Mouse (Mus musculus) limb, embryonic 12.5 days (tissue): ENCODE results near the gene Pdzd2. TPM values are rescaled to one million over a fixed set of nuclear protein-coding genes. Genes with fewer than 3 reads are reported as not detected.

Source experiments
- ATAC-seq: fragments of 200-750 bp; cut with Nextera tagmentation; 2 replicates; pipeline ENCODE4 v1.8.0; 2017; ENCODE audit warnings: low read depth, moderate TSS enrichment; ENCODE audit not compliant: insufficient number of reproducible peaks, insufficient read depth, low FRiP score, low TSS enrichment
- H3K27ac ChIP-seq: fragments of 300-500 bp; sonication (generic); 2 replicates; pipeline ENCODE4 v1.5.1; 2016; ENCODE audit warnings: mild to moderate bottlenecking, moderate library complexity
- H3K27me3 ChIP-seq: fragments of 300-500 bp; sonication (generic); 2 replicates; pipeline ENCODE4 v1.6.1; 2016; ENCODE audit warnings: mild to moderate bottlenecking, moderate library complexity
- H3K36me3 ChIP-seq: fragments of 300-500 bp; sonication (generic); 2 replicates; pipeline ENCODE4 v1.6.1; 2016; ENCODE audit warnings: mild to moderate bottlenecking, moderate library complexity
- H3K4me1 ChIP-seq: fragments of 300-500 bp; sonication (generic); replicated peaks from 2 replicates; pipeline ENCODE4 v1.6.1; 2016
- H3K4me2 ChIP-seq: fragments of 300-500 bp; sonication (generic); 2 replicates; pipeline ENCODE4 v1.6.1; 2016; ENCODE audit warnings: mild to moderate bottlenecking, moderate library complexity
- H3K4me3 ChIP-seq: fragments of 300-500 bp; sonication (generic); replicated peaks from 2 replicates; pipeline ENCODE4 v1.5.1; 2016; ENCODE audit warnings: mild to moderate bottlenecking
- H3K9ac ChIP-seq: fragments of 300-500 bp; sonication (generic); replicated peaks from 2 replicates; pipeline ENCODE4 v1.6.1; 2016; ENCODE audit warnings: mild to moderate bottlenecking, moderate library complexity
- H3K9me3 ChIP-seq: fragments of 300-500 bp; sonication (generic); 2 replicates; pipeline ENCODE4 v1.6.1; 2016; ENCODE audit warnings: mild to moderate bottlenecking, moderate library complexity
- WGBS: fragments of 180-500 bp; shearing (Covaris S2); methylation state at CpG from one replicate; pipeline ENCODE4 v1.1.7; 2016; 5-methylcytosine and 5-hydroxymethylcytosine counted together
- polyA plus RNA-seq: library from polyadenylated mRNA; unstranded; fragments of >200 nt; fragmentation: Nextera tagmentation; extraction: Ambion mirVana; gene quantifications from 2 replicates; pipeline ENCODE4 v1.2.1, GENCODE M21; 2016

Gene Pdzd2
- polyA plus RNA-seq, 1 experiment from 2014 or later: 32.5 TPM

DNA sequence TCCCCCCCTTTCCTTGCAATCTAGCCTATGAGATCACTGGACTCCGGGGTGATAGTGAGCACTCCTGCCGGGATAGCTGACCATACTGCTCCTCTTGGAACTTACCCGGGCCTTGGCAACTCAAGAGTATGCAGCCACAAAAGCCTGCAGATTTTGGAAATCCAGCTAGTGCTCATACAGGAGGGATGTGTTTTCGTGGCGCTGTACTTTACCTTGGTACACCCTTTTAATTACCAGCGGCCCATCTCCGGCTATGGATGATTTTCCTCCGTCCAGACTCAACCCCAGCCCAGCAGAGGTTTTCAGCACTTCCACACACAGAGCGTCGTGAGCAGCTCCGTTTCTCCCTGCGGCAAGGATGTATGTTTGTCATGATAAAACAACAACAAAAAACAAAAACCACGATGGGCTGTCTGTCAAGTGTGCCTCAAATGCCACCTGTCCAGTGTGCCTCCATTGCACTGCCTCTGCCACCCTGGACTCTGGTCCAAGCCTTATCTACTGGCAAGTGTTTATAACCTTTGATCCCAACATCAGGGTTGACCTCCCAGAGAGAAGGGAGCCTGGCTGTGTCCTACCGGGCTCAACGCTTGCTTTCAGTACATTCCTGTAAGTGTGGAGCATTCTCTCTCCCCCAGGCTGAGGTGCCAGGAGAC is 374.2 kb downstream of the Pdzd2 start:
- WGBS: 83% methylated on average over 15 of the region's 15 CpGs

GRCm38 (mm10) chr15:12364096-12364495 is 375.6 kb downstream of the Pdzd2 start:
- H3K36me3 ChIP-seq: peaks cover 37% of the 10 kb centered on the region
- no peak overlapping the region for H3K4me3 ChIP-seq
- WGBS: 84% methylated on average over 4 of the region's 4 CpGs
- peaks cover 11% of the 10 kb centered on the region; the same call in 1 of the 2 replicates for H3K4me1 ChIP-seq
- no peaks in the 10 kb centered on the region for H3K9me3 ChIP-seq
- ATAC-seq: no peak
- no peaks in the 10 kb centered on the region for H3K27me3 ChIP-seq
- no peak overlapping the region for H3K4me2 ChIP-seq
- H3K27ac ChIP-seq: no peak overlapping the region
- no peak overlapping the region for H3K9ac ChIP-seq

More for the DNA sequence above, 374.2 kb downstream of the Pdzd2 start:
- Histone ChIP-seq H3K27ac (no peak overlapping the region), H3K4me2 (no peak overlapping the region), H3K9ac (no peak overlapping the region), H3K4me1 (peaks cover 7% of the 10 kb centered on the region; the same call in 1 of the 2 replicates), H3K4me3 (no peak overlapping the region), H3K27me3 (no peaks in the 10 kb centered on the region), H3K36me3 (peaks cover 23% of the 10 kb centered on the region), H3K9me3 (no peaks in the 10 kb centered on the region)
- ATAC-seq: no peak

- no peak overlapping the region for H3K9ac ChIP-seq
- no peak for ATAC-seq
- H3K27ac ChIP-seq: no peak overlapping the region
- no peaks in the 10 kb centered on the region for H3K27me3 ChIP-seq
- no peak overlapping the region for H3K4me2 ChIP-seq
- H3K4me3 ChIP-seq: no peak overlapping the region
- H3K36me3 ChIP-seq: peaks cover 51% of the 10 kb centered on the region
- peaks cover 11% of the 10 kb centered on the region; the same call in 1 of the 2 replicates for H3K4me1 ChIP-seq
- WGBS: 90% methylated on average over 6 of the region's 6 CpGs
- H3K9me3 ChIP-seq: no peaks in the 10 kb centered on the region
These were observed 377.1 kb downstream of the Pdzd2 start for GRCm38 (mm10) chr15:12362701-12363040.

GRCm38 (mm10) chr15:12362001-12362700 is 377.6 kb downstream of the Pdzd2 start:
- ATAC-seq: no peak
- 91% methylated on average over 14 of the region's 14 CpGs for WGBS

DNA sequence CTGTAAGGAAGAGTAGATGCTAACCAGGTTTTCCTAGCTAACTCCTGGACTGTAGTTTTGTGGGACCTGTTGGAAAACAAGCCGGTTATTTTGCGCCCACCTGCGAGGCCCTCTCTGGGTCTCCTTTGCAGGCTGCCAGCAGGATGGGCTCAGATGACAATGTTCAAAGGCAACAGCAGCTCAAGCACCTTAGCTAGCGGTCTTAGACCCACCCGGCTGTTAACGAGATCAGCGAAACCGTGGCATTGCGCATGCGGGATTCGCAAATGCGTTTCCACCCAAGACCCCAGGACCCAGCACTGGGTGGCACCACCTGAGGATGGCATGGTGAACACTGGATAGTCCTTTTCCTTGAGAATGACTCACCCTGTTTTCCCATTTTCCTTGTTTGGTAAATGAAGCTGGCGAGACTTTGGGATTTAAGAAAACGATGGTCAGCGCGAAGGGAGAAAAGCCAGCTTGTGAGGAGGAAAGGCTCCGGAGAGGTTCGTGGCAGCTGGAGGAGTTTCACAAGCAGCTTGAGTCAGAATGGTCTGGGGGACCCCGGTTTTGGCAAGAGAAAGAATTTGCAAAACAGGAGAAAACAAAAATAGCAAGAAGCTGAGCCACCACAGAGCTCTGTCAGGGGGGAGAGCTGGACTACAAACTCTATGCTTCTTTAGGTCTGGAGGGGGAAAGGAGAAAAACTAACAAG is 379.1 kb downstream of the Pdzd2 start:
- Histone ChIP-seq H3K4me1 (peaks cover 5% of the 10 kb centered on the region; the same call in 1 of the 2 replicates), H3K4me3 (no peak overlapping the region), H3K27ac (peak overlapping the region; percentile 31; the same call in 1 of the 2 replicates), H3K36me3 (peaks cover 71% of the 10 kb centered on the region), H3K9me3 (no peaks in the 10 kb centered on the region), H3K9ac (no peak overlapping the region), H3K4me2 (no peak overlapping the region), H3K27me3 (no peaks in the 10 kb centered on the region)
- no peak for ATAC-seq
- WGBS: 71% methylated on average over 19 of the region's 19 CpGs

More at GRCm38 (mm10) chr15:12362001-12362700, 377.6 kb downstream of the Pdzd2 start:
- Histone ChIP-seq H3K36me3 (peaks cover 56% of the 10 kb centered on the region), H3K27ac (no peak overlapping the region), H3K9me3 (no peaks in the 10 kb centered on the region), H3K4me1 (peaks cover 11% of the 10 kb centered on the region; the same call in 1 of the 2 replicates), H3K4me3 (no peak overlapping the region), H3K4me2 (no peak overlapping the region), H3K27me3 (no peaks in the 10 kb centered on the region), H3K9ac (no peak overlapping the region)

DNA sequence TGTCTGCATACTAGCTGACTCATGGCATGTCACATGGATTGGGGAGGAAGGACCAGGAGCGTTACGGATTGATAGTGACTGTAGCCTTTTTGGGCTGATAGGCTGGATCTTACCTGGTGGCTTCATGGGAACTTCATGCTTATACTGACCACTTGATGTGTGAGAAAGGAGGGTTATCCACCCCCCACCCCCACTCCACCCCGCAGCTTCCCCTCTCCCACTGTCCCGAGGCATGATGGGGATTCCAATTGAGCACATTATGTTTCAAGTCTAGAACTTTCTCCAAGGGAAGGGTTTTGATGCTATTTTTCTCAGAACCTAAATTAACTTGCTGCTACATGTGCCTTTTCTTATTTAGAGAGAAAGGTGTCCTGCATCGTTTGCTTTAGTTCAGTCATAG is 381.3 kb downstream of the Pdzd2 start:
- Histone ChIP-seq H3K9me3 (no peaks in the 10 kb centered on the region), H3K4me2 (no peak overlapping the region), H3K27me3 (no peaks in the 10 kb centered on the region), H3K4me1 (peaks cover 5% of the 10 kb centered on the region; the same call in 1 of the 2 replicates), H3K9ac (no peak overlapping the region), H3K36me3 (peaks cover 82% of the 10 kb centered on the region), H3K4me3 (no peak overlapping the region), H3K27ac (no peak overlapping the region)
- ATAC-seq: no peak
- WGBS: 97% methylated on average over 5 of the region's 5 CpGs

DNA sequence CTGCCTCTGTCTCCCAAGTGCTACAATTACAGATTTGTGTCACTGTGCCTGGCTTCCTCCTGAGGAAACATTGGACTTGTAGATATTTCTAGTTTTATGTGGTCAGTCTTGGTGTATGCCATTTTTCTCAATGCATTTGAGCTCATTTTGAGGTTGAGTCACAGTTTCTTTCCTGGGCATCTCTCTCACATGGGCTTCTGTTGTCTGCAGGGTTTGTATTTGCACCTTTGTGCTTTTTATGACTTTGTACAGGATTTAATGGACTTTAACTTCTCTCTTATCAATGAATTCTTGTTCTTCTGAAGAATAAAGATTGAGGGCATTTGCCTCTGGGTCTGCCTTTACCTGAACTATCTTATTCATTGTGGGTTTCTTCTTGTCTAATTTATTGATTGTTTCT is 382.3 kb downstream of the Pdzd2 start:
- no peak for ATAC-seq
- H3K36me3 ChIP-seq: peaks cover 85% of the 10 kb centered on the region
- H3K4me2 ChIP-seq: no peak overlapping the region
- no peak overlapping the region for H3K27ac ChIP-seq
- H3K9me3 ChIP-seq: no peaks in the 10 kb centered on the region
- no peak overlapping the region for H3K9ac ChIP-seq
- H3K4me3 ChIP-seq: no peak overlapping the region
- H3K4me1 ChIP-seq: peaks cover 5% of the 10 kb centered on the region; the same call in 1 of the 2 replicates
- no peaks in the 10 kb centered on the region for H3K27me3 ChIP-seq

DNA sequence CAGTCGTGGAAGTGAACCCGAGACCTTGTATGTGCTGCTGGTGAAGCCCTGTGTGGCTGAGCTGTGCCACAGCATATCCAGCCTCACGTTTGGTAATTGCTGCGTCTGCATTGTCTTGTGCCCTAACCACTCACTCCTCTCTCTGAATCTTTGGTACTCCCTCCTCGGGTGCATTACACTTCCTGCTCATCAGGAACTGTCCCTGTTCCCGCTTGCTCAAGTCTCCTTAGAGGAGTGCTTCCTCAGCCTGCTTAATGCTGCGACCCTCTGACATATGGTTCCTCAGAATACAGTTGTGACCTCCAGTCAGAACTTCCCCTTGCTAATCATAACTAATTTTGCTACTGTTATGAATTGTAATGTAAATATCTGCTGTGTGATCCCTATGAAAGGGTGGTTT is 383.8 kb downstream of the Pdzd2 start:
- H3K9me3 ChIP-seq: no peaks in the 10 kb centered on the region
- no peak overlapping the region for H3K4me3 ChIP-seq
- H3K9ac ChIP-seq: no peak overlapping the region
- H3K4me1 ChIP-seq: peaks cover 5% of the 10 kb centered on the region; the same call in 1 of the 2 replicates
- 86% methylated on average over 7 of the region's 7 CpGs for WGBS
- H3K27me3 ChIP-seq: no peaks in the 10 kb centered on the region
- peaks cover 90% of the 10 kb centered on the region for H3K36me3 ChIP-seq
- H3K27ac ChIP-seq: no peak overlapping the region
- H3K4me2 ChIP-seq: no peak overlapping the region
- ATAC-seq: no peak

GRCm38 (mm10) chr15:12355261-12355660 is 384.5 kb downstream of the Pdzd2 start:
- no peak overlapping the region for H3K4me3 ChIP-seq
- WGBS: 93% methylated on average over 6 of the region's 6 CpGs
- ATAC-seq: no peak

GRCm38 (mm10) chr15:12354281-12354810 is 385.4 kb downstream of the Pdzd2 start:
- H3K4me2 ChIP-seq: no peak overlapping the region
- H3K27ac ChIP-seq: no peak overlapping the region
- WGBS: 93% methylated on average over 2 of the region's 2 CpGs
- H3K27me3 ChIP-seq: no peaks in the 10 kb centered on the region
- no peak for ATAC-seq
- H3K4me3 ChIP-seq: no peak overlapping the region
- H3K4me1 ChIP-seq: no peaks in the 10 kb centered on the region
- H3K36me3 ChIP-seq: peaks cover 90% of the 10 kb centered on the region
- no peak overlapping the region for H3K9ac ChIP-seq
- H3K9me3 ChIP-seq: no peaks in the 10 kb centered on the region

More at GRCm38 (mm10) chr15:12355261-12355660, 384.5 kb downstream of the Pdzd2 start:
- H3K9ac ChIP-seq: no peak overlapping the region
- H3K27me3 ChIP-seq: no peaks in the 10 kb centered on the region
- no peak overlapping the region for H3K4me2 ChIP-seq
- 0 out of 2 replicates have a peak, but pooled peaks cover under 1% of the 10 kb centered on the region for H3K4me1 ChIP-seq
- peaks cover 89% of the 10 kb centered on the region for H3K36me3 ChIP-seq
- H3K27ac ChIP-seq: no peak overlapping the region
- no peaks in the 10 kb centered on the region for H3K9me3 ChIP-seq

- no peak overlapping the region for H3K27ac ChIP-seq
- 96% methylated on average over 7 of the region's 7 CpGs for WGBS
- no peak overlapping the region for H3K4me2 ChIP-seq
- H3K9ac ChIP-seq: no peak overlapping the region
- H3K4me1 ChIP-seq: no peaks in the 10 kb centered on the region
- H3K9me3 ChIP-seq: no peaks in the 10 kb centered on the region
- no peak for ATAC-seq
- H3K27me3 ChIP-seq: no peaks in the 10 kb centered on the region
- H3K4me3 ChIP-seq: no peak overlapping the region
- peaks cover 79% of the 10 kb centered on the region for H3K36me3 ChIP-seq
These were observed 388.3 kb downstream of the Pdzd2 start for GRCm38 (mm10) chr15:12351470-12351869.
